Mouse (Mus musculus): ENCODE data around the gene Apba3.
A peak's percentile ranks its signal among the peaks of the same experiment; 100 is the strongest.
"Not testable (repeated sequence)": the region's sequence is repeated elsewhere in the genome, so short reads cannot be mapped to it uniquely, and the experiment has no call there.

Apba3 gene

DNA sequence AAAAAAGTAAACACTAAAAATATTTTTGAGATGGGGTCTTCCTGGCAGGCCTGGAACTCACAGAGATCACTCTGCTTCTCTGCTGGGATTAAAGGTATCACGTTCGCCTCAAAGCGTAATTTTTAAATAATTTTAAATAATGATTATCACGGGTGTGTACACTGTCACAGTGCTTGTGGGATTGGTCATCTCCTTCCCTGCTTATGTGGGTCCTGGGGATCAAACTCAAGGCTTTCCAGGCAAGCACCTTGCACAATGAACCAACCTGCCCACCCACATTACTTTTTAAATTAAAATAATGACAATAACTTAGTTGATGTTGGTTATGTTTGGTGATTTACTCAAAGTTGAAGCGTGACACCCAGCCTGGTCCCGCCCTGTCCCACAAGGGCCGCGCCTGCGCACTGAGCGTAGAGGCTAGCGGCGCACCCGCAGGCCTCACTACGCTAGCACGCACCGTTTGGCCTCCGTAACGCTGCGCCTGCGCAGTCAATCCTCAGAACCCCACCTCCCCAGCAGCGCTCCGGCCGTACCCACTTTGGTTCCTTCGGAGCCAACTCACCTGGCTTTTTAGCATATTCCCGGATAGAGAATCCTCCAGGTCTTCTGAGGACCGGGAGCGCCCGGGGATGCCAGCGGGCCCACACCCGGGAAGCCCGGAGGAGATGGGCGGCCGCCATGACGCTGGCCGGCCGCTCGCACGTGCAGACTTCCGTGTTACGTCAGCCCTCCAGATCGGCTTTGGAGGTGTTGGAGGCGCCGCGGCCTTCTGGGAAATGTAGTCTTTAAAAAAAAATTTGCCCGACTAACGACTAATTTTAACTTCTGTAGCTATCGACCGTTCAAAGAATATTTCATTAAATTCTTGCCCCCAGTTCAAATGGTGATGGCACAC, at the start of gene Apba3, which contains the start of gene Mrpl54:
Apba3 (plus strand) TSS at position 750 of the 895 bp plus-strand sequence.
Mrpl54 (minus strand) TSS at position 724 of the 895 bp plus-strand sequence.
- peak; percentile 95 to 97 for DNase-seq (ENCODE audit: low spot score in 2 of 2)

DNA sequence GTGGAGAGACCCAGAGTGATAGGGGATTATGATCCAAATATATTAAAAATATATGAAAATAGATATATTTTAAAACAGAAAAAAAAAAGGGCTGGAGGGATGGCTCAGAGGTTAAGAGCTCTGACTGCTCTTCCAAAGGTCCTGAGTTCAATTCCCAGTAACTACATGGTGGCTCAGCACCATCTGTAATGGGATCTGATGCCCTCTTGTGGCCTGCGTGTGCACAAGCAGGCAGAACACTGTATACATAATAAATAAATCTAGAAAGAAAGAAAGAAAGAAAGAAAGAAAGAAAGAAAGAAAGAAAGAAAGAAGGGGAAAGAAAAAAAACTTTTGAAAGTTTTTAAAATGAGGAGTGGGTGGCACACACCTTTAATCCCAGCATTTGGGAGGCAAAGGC, 49.5 kb upstream of the Apba3 start:
- DNase-seq (ENCODE audit: low spot score in 2 of 2) = not testable (repeated sequence)

DNA sequence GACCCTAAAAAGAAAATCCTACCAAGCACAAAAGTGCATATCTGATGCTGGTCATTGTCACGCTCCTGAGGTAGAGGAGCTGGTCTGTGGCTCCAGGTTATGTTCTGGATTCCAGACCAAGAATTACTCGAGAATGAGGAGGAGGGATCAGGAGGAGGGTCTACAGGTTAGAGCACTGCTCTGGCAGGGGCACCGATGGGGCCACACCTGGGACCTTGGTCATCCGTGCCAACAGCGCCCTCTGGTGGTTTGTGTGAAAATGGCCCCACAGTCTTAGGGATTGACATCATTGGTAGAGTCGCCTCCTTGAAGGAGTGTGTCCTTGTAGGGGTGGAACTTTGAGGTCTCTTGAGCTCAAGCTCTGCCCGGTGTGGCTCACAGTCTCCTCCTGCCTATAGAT, 48.8 kb upstream of the Apba3 start:
- peak; percentile 65 to 68 for DNase-seq (ENCODE audit: low spot score in 2 of 2)

DNA sequence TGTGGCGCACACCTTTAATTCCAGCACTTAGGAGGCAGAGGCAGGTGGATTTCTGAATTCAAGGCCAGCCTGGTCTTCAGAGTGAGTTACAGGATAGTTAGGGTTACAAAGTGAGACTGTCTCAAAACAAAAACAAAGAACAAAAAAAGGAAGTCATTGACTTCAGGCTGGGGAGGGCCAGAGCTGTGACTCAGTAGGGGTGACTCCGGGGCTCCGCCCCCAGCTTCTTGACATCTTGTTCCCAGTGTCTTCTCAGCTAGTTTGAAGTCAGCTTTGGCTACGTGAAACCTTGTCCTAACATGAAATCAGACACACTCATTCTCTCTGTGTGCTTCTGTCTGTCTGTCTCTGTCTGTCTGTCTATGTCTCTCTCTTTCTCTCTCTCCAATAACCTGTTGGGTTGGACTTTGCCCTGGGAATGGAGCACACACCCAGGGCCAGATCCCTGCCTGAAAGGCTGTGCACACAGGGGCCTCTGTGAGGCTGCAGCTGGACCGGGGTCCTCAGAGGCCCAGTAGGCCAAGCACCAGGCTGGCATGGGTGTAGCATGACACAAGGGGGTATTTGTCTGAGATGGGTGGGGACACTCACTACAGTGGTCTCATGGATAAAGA, 45.3 kb upstream of the Apba3 start:
- peak; percentile 21 to 35 for DNase-seq (ENCODE audit: low spot score in 2 of 2)

DNA sequence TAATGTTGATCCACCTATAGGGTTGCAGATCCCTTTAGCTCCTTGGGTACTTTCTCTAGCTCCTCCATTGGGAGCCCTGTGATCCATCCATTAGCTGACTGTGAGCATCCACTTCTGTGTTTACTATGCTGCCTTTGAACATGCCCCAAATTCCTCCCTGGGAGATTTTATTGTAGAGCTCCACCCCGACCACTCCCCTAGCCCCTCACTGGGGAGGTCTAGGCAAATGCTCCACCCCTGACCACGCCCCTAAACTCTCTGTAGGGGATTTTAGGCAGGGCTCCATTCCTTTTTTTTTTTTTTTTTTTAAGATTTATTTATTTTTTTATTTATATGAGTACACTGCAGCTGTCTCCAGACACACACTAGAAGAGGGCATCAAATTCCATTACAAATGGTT, 43.0 kb upstream of the Apba3 start:
- not testable (repeated sequence) for DNase-seq (ENCODE audit: low spot score in 2 of 2)

DNA sequence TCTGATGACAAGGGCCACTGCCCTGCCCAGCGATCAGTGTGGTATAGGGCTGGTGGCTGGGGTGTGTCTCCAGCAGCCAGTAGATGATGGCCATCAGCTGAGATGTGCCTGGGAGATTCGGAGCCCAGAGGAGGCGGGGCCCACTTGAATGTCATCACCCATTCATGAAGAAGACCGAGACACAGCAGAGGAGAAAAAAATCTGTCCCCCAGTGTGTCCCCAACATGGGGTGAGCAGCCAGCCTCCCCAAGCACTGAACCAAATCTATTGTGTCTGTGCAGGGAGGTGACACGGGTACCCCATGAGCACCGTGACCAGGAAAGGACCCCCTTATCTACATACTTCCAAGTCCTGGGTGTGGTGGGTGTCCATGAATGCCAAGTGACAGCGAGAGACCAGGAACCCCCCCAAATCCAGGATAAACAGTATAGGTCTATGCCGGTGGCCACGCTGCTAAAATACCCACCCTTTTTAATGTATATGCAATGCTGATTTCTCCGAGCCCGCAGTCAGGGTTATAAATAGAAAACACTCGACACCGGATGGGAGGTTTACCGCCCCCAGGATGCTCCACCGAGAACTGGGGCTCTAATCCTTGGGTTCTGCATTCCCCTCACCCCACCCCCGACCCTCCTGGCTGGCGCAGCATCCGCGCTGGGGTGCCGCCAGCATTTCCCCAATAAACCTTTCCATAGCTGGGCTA, 36.9 kb upstream of the Apba3 start:
- DNase-seq (ENCODE audit: low spot score in 2 of 2) = no peak

DNA sequence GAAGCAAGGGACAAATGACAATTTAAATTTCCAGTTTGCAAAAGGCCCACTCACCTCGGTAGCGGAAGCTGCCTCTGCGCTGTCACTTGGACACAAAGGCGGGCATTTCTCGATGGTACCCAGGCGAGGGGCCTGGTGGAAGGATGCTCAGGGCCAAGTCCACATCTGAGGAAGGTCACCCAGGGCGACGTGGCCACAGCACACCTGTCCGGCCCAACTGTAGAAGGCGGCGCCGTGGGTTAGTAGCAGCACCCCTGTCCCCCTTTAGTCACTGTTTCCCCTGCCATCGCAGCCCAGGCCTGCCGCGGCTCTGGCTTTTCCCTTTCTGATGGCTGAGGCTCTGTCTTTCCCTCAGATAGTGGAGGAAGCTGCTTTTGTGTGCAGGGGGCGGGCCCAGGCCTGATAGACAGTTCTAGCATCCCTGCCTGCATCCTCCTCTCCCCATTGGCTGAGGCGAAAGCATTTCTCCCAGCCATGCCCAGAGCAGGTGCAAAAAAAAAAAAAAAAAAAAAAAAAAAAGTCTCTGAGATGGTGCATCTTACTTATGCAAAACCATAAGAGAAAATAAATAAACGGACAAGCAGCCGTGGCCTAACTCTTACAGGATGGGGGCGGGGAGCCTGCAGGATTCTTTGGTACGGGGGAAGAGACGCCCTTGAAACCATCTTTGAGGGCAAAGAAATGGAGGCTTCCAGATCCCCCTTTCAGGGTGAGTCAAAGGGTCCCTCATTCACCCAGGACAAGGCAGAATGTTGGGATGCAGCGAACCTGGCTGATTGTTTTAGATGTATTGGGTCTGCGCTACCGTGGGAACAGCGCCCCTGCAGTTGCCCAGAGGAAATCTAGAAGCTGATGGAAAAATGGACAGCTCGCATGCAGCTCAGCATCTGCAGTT, 36.1 kb upstream of the Apba3 start, which contains the start of gene Atcay:
Atcay (minus strand) TSS at position 396 of the 895 bp plus-strand sequence.
- DNase-seq (ENCODE audit: low spot score in 2 of 2) = no peak

DNA sequence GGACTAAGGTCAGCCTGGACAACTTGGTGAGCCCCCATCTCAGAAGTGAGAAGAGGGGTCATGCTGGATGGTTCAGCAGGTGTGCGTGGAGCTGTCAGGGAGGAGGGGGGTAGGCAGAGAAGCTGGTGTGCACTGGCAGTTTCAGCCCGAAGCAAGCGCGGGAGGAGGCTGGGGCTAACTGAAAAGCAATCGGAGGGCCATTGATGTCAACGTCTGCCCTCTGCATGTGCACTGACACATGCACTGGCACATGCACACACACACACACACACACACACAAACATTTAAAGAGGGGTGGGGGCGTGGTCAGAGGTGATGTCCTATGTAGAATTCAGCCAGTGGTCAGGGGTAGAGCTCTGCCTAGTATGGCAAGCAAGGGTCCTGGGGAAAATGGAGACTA, 35.3 kb upstream of the Apba3 start:
- no peak for DNase-seq (ENCODE audit: low spot score in 2 of 2)

DNA sequence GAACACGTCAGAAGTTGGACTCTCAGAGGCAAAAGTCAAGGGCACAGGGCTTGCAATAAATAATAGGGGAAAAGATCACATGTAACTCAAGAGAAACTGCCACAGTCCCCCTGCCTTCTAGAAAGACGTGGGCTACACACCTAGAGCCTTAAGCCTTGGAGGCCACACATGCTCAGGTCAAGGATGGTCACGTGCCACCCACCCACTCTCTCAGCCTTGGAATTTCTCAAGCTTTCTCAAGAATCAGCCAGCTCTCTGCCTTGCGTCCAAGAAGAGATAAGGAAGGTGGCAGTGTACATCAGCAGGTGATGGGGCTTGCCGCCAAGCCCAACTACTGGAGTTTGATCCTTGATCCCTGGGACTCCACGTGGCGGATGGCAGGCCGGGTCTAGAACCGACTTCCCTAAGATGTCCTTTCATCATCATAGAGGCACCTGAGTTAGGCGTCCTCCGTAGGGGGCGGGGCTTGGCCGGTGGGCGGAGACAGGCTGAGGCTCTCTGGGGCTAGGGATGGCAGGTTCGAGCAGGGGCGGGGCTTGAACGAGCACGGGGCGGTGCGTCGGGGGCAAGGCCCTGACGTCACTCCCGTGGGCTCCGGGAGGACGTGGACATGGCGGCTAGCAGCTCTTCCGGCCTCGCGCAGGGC, 34.1 kb upstream of the Apba3 start, which contains the start of gene Zfr2:
Zfr2 (plus strand) TSS at position 576 of the 646 bp plus-strand sequence.
- peak; percentile 90 to 93 for DNase-seq (ENCODE audit: low spot score in 2 of 2)

DNA sequence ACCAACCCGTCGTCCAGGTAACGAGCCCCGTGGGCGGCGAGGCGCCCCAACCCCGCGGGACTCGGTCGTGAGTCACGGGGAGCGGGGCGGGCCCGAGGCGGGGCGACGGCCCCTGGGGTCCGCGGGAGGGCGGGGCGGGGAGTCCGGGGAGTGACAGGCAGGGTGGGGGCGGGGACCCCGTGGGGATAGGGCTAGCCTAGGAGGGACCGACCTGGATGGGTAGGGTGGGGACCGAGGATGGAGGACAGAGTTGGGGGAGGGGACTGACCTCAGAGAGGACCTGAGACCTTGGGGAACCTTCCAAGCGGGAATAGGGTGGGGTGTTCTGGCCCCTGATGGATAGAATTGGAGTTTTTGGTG, 33.6 kb upstream of the Apba3 start:
- no peak for DNase-seq (ENCODE audit: low spot score in 2 of 2)

DNA sequence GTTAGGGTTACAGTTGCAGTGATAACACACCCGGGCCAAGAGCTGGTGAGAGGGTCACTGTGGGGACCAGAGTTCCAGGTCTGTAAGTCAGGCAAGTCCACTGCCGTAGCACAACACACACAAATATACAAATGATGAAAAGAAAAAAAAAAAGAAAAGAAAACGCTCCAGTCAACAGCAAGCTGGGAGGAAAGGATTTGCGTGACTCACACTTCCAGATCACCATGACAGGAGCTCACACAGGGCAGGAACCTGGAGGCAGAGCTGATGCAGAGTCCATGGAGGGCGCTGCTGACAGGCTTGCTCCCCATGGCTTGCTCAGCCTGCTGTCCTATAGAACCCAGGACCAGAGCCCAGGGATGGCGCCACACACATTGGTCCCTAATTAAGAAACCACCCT, 32.6 kb upstream of the Apba3 start:
- DNase-seq (ENCODE audit: low spot score in 2 of 2) = no peak

DNA sequence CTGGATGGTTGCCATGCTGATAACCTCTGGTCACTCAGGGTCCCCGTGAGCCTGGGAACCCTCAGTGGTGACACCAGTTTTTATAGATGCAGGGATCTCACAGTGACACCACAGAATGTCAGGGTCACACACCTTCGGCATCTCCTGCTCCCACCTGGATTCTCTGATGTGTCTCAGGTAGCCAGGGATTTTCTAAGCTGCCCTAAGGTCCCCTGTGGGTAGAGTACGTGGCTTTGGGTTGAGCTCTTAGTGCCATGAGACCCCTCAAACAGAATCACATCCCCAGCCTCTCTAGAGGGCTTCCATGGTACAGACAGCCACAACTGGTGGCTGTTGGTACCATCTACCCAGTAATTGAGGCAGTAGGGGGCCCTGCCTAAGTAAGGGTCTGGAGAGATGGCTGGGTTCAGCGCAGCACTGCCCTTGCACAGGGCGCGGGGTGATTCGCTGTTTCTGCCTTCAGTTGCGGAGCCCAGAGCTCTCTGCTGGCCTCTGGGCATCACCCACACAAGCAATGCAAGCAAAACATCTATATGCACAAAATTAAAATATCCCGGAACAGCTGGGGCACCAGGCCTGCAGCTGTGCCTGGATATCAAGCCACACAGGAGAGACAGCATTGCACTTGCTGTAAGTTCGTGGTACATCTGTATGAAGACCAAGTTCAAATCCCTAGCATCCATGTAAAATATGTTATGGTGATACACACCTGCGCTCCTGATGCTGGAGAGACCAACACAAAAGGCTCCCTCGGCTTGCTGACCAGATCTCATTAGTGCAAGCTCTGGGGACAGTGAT, 30.1 kb upstream of the Apba3 start:
- DNase-seq (ENCODE audit: low spot score in 2 of 2) = no peak

DNA sequence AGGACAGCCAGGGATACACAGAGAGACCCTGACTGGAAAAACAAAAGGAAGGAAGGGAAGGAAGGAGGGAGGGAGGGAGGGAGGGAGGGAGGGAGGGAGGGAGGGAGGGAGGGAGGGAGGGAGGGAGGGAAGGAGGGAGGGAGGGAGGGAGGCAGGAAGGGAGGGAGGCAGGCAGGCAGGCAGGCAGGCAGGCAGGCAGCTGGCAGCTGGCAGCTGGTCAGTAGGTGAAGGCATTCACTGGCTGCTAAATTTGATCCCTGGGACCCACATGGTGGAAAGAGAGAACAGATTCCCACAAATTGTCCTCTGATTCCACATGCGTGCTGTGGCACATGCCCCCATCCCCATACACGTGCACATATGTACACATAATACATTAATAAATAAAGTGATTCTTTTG, 28.1 kb upstream of the Apba3 start:
- DNase-seq (ENCODE audit: low spot score in 2 of 2) = no peak

DNA sequence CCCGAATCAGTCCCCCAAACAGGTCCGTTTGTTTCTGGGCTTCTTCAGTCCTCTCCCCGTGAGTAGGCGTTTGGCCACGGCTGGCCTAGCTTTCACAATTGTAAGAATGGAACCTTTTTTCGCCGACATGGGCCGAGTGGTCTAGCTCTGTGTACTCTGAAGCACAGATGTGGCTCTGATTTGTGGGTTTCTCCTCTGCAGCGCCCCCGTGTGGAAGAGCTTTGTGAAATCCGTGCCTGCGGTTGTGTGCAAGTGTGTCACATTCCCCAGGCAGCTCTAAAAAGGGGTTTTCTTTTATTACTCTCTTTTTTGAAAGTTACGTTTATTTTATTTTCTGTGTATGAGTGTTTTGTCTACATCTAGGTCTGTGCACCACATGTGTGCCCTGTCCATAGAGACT, 25.9 kb upstream of the Apba3 start:
- DNase-seq (ENCODE audit: low spot score in 2 of 2) = peak; percentile 32 to 44

DNA sequence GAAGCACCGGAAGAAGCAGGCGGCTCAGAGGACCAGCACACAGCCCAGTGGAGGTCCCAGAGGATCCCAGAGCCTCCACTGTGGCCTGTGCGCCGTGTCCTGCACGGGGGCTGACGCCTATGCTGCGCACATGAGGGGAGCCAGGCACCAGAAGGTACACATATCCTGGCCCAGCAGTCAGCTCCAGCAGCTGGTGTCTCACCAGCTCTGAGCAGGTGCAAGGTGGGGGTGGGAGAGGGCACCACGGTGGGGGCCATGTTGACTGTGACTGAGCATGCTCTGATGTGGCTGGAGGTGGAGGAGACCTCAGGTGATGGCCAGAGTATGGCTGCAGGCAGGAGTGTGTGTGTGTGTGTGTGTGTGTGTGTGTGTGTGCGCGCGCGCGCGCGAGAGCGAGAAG, 24.7 kb upstream of the Apba3 start:
- no peak for DNase-seq (ENCODE audit: low spot score in 2 of 2)

DNA sequence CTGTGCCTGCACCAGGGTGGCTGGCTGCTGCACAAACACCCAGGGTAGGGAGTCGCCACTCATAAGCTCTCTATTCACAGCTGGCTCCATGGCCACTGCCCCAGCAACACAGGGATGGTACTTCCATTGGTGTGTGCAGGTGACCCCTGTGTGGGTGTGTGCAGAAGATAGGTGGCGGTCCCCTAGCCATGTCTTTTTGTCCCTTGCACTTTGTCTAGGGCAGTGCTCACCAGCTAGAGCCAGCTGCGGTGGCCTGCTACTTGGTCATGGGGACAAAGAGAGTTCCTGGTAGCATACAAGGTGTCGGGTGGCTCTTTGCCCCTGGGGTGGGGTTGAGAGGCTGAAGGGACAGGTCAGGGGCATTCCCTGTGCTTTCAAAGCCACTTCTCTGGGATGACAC, 22.6 kb upstream of the Apba3 start:
- DNase-seq (ENCODE audit: low spot score in 2 of 2) = no peak

DNA sequence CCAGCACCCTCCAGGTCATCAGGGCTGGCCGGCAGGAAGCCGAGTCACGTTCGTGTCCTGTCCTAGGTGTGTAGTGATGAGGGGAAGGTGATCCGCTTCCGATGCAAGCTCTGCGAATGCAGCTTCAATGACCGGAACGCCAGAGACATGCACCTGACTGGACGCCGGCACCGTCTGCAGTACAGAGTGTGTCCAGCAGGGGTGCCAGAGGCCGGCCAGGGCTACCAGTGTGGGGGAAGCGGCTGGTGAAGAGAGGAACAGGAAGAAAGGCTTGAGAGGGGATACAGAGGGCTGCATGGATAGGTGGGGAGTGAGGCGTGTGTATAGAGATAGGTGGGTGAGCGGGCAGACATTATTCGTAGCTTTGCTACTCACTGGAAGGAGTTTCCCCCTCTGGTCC, 22.2 kb upstream of the Apba3 start:
- peak; percentile 72 to 74 for DNase-seq (ENCODE audit: low spot score in 2 of 2)

DNA sequence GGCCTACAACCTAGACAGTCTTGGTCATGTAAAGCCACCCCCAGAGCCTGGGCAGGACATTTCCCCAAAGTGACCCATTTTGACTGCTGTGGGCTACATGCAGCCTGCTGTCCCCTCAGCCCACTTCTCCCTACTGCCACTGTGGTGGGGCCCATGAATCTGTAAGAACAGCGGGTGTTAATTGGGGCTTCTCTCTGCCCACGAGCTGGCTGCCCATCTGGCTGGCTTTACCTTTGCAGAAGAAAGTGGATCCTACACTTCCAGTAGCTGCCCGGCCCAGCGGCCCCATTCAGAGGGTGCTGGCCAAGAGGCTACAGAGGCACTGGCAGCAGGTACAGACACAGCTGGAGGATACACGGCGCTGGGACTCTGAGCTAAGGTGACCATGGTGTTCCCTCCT, 21.6 kb upstream of the Apba3 start:
- no peak for DNase-seq (ENCODE audit: low spot score in 2 of 2)

DNA sequence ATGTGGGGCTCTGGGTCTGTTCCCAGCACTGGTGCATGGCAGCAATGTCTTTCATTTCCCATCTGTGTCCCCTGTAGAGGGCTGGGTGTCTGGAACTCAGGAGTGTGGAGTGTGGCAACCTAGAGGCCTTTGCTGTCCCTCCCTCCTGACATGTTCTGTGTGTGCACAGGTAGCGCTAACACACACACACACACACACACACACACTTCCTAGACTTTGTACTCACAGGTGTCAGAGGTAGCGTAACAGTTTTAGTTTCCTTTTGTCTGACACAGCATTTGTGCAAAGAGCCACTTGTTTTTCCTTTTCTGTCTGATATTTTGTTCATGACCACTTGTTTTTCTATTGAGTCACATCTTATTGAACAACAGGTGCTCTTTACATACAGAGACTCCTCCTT, 19.0 kb upstream of the Apba3 start:
- no peak for DNase-seq (ENCODE audit: low spot score in 2 of 2)

DNA sequence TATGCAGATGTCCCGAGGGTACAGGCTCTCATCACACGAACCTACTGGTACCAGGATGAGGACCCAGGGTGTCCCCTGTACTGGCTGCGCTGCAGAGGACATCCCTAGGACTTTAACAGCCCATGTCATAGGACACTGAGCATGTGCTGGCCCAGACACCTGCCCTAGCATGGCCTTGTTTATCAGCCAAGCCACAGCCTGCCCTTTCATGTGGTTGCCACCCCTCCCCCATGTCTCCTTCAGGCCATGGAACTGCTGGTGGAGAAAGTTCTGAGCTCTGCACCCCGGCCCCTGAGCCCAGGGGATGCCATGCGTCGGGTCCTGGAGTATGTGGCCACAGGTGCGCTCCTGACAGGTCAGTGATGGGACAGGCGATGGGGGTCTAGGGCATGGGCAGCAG, 17.3 kb upstream of the Apba3 start:
- DNase-seq (ENCODE audit: low spot score in 2 of 2) = no peak
